Comparison of ENCODE assay signal across 14 mouse cellular contexts in genomic region chr2:7906271-7906670, GRCm38 (mm10).
A peak's percentile ranks its signal among the peaks of the same experiment; 100 is the strongest.
DNase-seq lines count a peak whose midpoint lies in the region.
"Had no signal": no experiment of that assay in that cellular context is flagged by ENCODE, and none has a peak within 500 bp of the region (broad histone marks: within the 10 kb centered on the region; RNA-seq: fewer than 3 reads in every experiment).

No protein-coding gene starts in this region.

- peak; percentile 18 to 54 for DNase-seq in frontal cortex, adult 2 months (ENCODE audit: extremely low spot score in 1 of 2, low spot score in 1 of 2)
- no peak for DNase-seq in frontal cortex, postnatal 14 days (ENCODE audit: low spot score in 2 of 2)
- DNase-seq in left cerebral cortex, adult 11 months (ENCODE audit: low spot score) = peak; percentile 38
- no peak for DNase-seq in left cerebral cortex, postnatal 4 days
- peak; percentile 20 to 43 for DNase-seq in right cerebral cortex, postnatal 36 days (ENCODE audit: low spot score in 2 of 2)
- DNase-seq in right cerebral cortex, postnatal 14 days = no peak
- no peak for DNase-seq in thymus, postnatal 0 days (ENCODE audit: low spot score)
- DNase-seq: adrenal gland, postnatal 10 days; cerebellum, adult 11-12 months; cerebellum, adult 9-10 months; cerebellum, postnatal 36 days; gastrocnemius, postnatal 10 days; heart, adult 18-20 months; heart, postnatal 14 days had no signal

- intact Hi-C loops in left cerebral cortex, postnatal 4 days (cut with DNase I) = loop anchor here (10.0 kb wide), 1 partner anchor 131 kb away; no protein-coding TSS in a partner anchor

Comparison
In these comparisons a context has a peak if more than half of its experiments do, and no peak if none do; other contexts are left out.
1. DNase-seq: peak in frontal cortex, adult 2 months (2 of 2), left cerebral cortex, adult 11 months (single experiment) and right cerebral cortex, postnatal 36 days (2 of 2); none in frontal cortex, postnatal 14 days (0 of 2), left cerebral cortex, postnatal 4 days (single experiment), right cerebral cortex, postnatal 14 days (single experiment) and thymus, postnatal 0 days (single experiment).